Comparison of ENCODE assay signal across 32 mouse cellular contexts in the genomic region with DNA sequence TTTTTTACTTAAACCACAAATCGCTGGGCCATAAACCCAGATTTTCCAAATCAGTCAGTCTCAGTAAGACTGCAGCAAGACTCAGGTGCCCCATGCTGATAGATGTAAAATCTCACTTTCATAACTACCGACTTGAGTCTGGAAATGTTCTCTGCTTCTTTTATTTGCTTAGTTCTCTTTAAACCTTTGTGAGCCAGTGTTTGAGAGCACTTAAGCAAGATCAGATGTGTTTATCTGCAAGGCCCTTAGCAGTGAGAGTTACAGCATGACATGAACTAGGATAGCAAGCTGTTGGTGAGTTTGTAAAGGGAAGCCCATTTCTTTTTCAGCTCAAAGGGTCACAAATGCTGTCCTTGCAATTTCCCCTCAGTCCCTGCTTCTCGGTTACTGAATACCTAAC. TPM values are rescaled to one million over a fixed set of nuclear protein-coding genes. Genes with fewer than 3 reads are reported as not detected.
DNase-seq lines count a peak whose midpoint lies in the region; ATAC-seq and TF ChIP-seq lines count a peak whose summit lies in the region.
"Had no signal": no experiment of that assay in that cellular context is flagged by ENCODE, and none has a peak within 500 bp of the region (broad histone marks: within the 10 kb centered on the region; RNA-seq: fewer than 3 reads in every experiment).

No protein-coding gene starts in this region.

- H3K9me3 ChIP-seq in limb, embryonic 13.5 days, result no peaks in the 10 kb centered on the region
- H3K9me3 ChIP-seq in limb, embryonic 10.5 days (replicated peaks), result no peaks in the 10 kb centered on the region
- no peaks in the 10 kb centered on the region for H3K9me3 ChIP-seq in lung, postnatal 0 days (ENCODE audit: low read length)
- no peaks in the 10 kb centered on the region for H3K9me3 ChIP-seq in CH12.LX (replicated peaks; ENCODE audit: low read length)
- no peaks in the 10 kb centered on the region for H3K9me3 ChIP-seq in limb, embryonic 14.5 days (ENCODE audit: control insufficient read depth, low read length)
- H3K9me3 ChIP-seq: embryonic facial prominence, embryonic 10.5 days; embryonic facial prominence, embryonic 13.5 days; forebrain, embryonic 12.5 days; forebrain, embryonic 15.5 days; heart, embryonic 10.5 days; hindbrain, embryonic 10.5 days; hindbrain, embryonic 13.5 days had no signal

- 44% methylated on average over 3 of the region's 3 CpGs for WGBS in limb, embryonic 13.5 days
- WGBS in limb, embryonic 10.5 days, result 79% methylated on average over 3 of the region's 3 CpGs
- 58% methylated on average over 3 of the region's 3 CpGs for WGBS in lung, postnatal 0 days
- 45% methylated on average over 3 of the region's 3 CpGs for WGBS in limb, embryonic 14.5 days

- no peak for TF ChIP-seq RAD21 in CH12.LX (IDR thresholded peaks at IDR 0.05; ENCODE audit: low read depth, low read length)

- no peak overlapping the region for H3K4me2 ChIP-seq in limb, embryonic 13.5 days (replicated peaks)
- no peak overlapping the region for H3K4me2 ChIP-seq in lung, postnatal 0 days (replicated peaks; ENCODE audit: low read depth, low read length)
- no peak overlapping the region for H3K4me2 ChIP-seq in CH12.LX (ENCODE audit: insufficient read depth, low read depth, poor library complexity, severe bottlenecking)
- H3K4me2 ChIP-seq in limb, embryonic 14.5 days (replicated peaks; ENCODE audit: low read depth, low read length, severe bottlenecking), result no peak overlapping the region
- H3K4me2 ChIP-seq: embryonic facial prominence, embryonic 13.5 days; forebrain, embryonic 12.5 days; forebrain, embryonic 15.5 days; hindbrain, embryonic 13.5 days had no signal

- ATAC-seq in limb, embryonic 13.5 days (ENCODE audit: low FRiP score, low read depth), result no peak
- ATAC-seq in lung, postnatal 0 days, result peak; percentile 46
- no peak for ATAC-seq in limb, embryonic 14.5 days (ENCODE audit: low FRiP score, low read depth)
- ATAC-seq: activated CD4-positive, CD25-positive, alpha-beta regulatory T cell, adult 4 months; forebrain, embryonic 15.5 days; hindbrain, embryonic 16.5 days had no signal

- H3K27me3 ChIP-seq in limb, embryonic 13.5 days, result peaks cover 5% of the 10 kb centered on the region; the same call in 1 of the 2 replicates
- peaks cover 49% of the 10 kb centered on the region for H3K27me3 ChIP-seq in limb, embryonic 10.5 days (ENCODE audit: low read depth, poor library complexity, severe bottlenecking)
- peaks cover 13% of the 10 kb centered on the region for H3K27me3 ChIP-seq in lung, postnatal 0 days (replicated peaks; ENCODE audit: insufficient read depth, low read length)
- H3K27me3 ChIP-seq in CH12.LX (replicated peaks), result no peaks in the 10 kb centered on the region
- no peaks in the 10 kb centered on the region for H3K27me3 ChIP-seq in limb, embryonic 14.5 days (ENCODE audit: control insufficient read depth, insufficient read depth, low read length)
- H3K27me3 ChIP-seq: embryonic facial prominence, embryonic 13.5 days; forebrain, embryonic 12.5 days; forebrain, embryonic 15.5 days; hindbrain, embryonic 13.5 days had no signal

- no peak for TF ChIP-seq CTCF in lung, postnatal 0 days (IDR thresholded peaks at IDR 0.05)
- TF ChIP-seq CTCF in CH12.LX (conservative IDR thresholded peaks at IDR 0.05 in 1 of 2, IDR thresholded peaks at IDR 0.05 in 1 of 2; ENCODE audit: low read depth in 2 of 2, low read length in 2 of 2), result no peak

- TF ChIP-seq EP300 in lung, postnatal 0 days (IDR thresholded peaks at IDR 0.05), result no peak
- TF ChIP-seq EP300 in CH12.LX (IDR thresholded peaks at IDR 0.05; ENCODE audit: low read length), result peak; percentile 53; the same call in 1 of the 2 replicates

- H3K79me2 ChIP-seq in CH12.LX (replicated peaks; ENCODE audit: control insufficient read depth, extremely low read depth, insufficient read depth, poor library complexity, severe bottlenecking), result no peaks in the 10 kb centered on the region

- H3K4me3 ChIP-seq in limb, embryonic 13.5 days, result no peak overlapping the region
- H3K4me3 ChIP-seq in limb, embryonic 10.5 days, result no peak overlapping the region
- no peak overlapping the region for H3K4me3 ChIP-seq in lung, postnatal 0 days (ENCODE audit: low read depth, low read length)
- no peak overlapping the region for H3K4me3 ChIP-seq in CH12.LX (replicated peaks in 1 of 3; ENCODE audit: low read depth in 2 of 3, low read length in 2 of 3, poor library complexity in 1 of 3)
- H3K4me3 ChIP-seq in limb, embryonic 14.5 days (replicated peaks; ENCODE audit: low read length), result no peak overlapping the region
- H3K4me3 ChIP-seq: embryonic facial prominence, embryonic 10.5 days; embryonic facial prominence, embryonic 13.5 days; erythroblast, embryonic 14.5 days; forebrain, embryonic 12.5 days; forebrain, embryonic 15.5 days; heart, adult 2 months; heart, embryonic 10.5 days; hindbrain, embryonic 10.5 days; hindbrain, embryonic 13.5 days had no signal

- H3K4me1 ChIP-seq in limb, embryonic 13.5 days, result peaks cover 15% of the 10 kb centered on the region
- H3K4me1 ChIP-seq in limb, embryonic 10.5 days, result peaks cover 13% of the 10 kb centered on the region
- peaks cover 5% of the 10 kb centered on the region; the same call in 1 of the 2 replicates for H3K4me1 ChIP-seq in lung, postnatal 0 days (ENCODE audit: insufficient read depth, low read depth, low read length)
- H3K4me1 ChIP-seq in CH12.LX (ENCODE audit: control insufficient read depth in 1 of 2, insufficient read depth in 2 of 2), result peaks cover 8 to 38% of the 10 kb centered on the region in 2 experiments
- peaks cover 12% of the 10 kb centered on the region for H3K4me1 ChIP-seq in limb, embryonic 14.5 days (ENCODE audit: control insufficient read depth, insufficient read depth, low read length)

- no peak for DNase-seq in limb, embryonic 10.5 days (ENCODE audit: low spot score)
- peak; percentile 74 for DNase-seq in lung, postnatal 0 days (ENCODE audit: low spot score)
- DNase-seq in lung, postnatal 4 days, result no peak
- DNase-seq in CH12.LX (ENCODE audit: extremely low read depth), result no peak
- no peak for DNase-seq in limb, embryonic 14.5 days (ENCODE audit: low spot score)
- DNase-seq in kidney, adult 9 months, result no peak
- DNase-seq: adrenal gland, adult 8-10 months; adrenal gland, postnatal 25 days; B cell, adult 2 months; cerebellum, adult 11-12 months; cerebellum, adult 8-10 months; cerebellum, postnatal 10 days; cerebellum, postnatal 36 days; embryo, embryonic 11 days; gastrocnemius, postnatal 10 days; gastrocnemius, postnatal 36 days; heart, adult 2 months had no signal

- dilution Hi-C loops in CH12.LX (cut with MboI; ENCODE audit: extremely low pct_ligation_motif_present, extremely low pct_unique_long_range_greater_than_20kb, low sequenced_read_pairs), result no loop called here

- in situ Hi-C loops in CH12.LX (cut with MboI; ENCODE audit: low pct_ligation_motif_present, low pct_unique_long_range_greater_than_20kb, low sequenced_read_pairs), result no loop called here

- 0 out of 2 replicates have a peak overlapping the region, but pooled peaks have one; percentile 22 for H3K27ac ChIP-seq in limb, embryonic 13.5 days
- H3K27ac ChIP-seq in limb, embryonic 10.5 days, result no peak overlapping the region
- no peak overlapping the region for H3K27ac ChIP-seq in lung, postnatal 0 days (ENCODE audit: low read length)
- H3K27ac ChIP-seq in CH12.LX (ENCODE audit: insufficient read depth, low read depth), result no peak overlapping the region
- H3K27ac ChIP-seq in limb, embryonic 14.5 days (replicated peaks; ENCODE audit: low read depth, low read length), result 0 out of 2 replicates have a peak overlapping the region, but pooled peaks have one; percentile 33
- H3K27ac ChIP-seq: embryonic facial prominence, embryonic 10.5 days; embryonic facial prominence, embryonic 13.5 days; forebrain, embryonic 12.5 days; forebrain, embryonic 15.5 days; heart, adult 2 months; heart, embryonic 10.5 days; hindbrain, embryonic 10.5 days; hindbrain, embryonic 13.5 days had no signal

- no peaks in the 10 kb centered on the region for H3K36me3 ChIP-seq in limb, embryonic 13.5 days
- H3K36me3 ChIP-seq in limb, embryonic 10.5 days, result no peaks in the 10 kb centered on the region
- H3K36me3 ChIP-seq in lung, postnatal 0 days (ENCODE audit: insufficient read depth, low read length), result no peaks in the 10 kb centered on the region
- no peaks in the 10 kb centered on the region for H3K36me3 ChIP-seq in CH12.LX (replicated peaks in 1 of 2; ENCODE audit: control insufficient read depth in 1 of 2, insufficient read depth in 1 of 2, low read length in 1 of 2)
- no peaks in the 10 kb centered on the region for H3K36me3 ChIP-seq in limb, embryonic 14.5 days (ENCODE audit: control insufficient read depth, insufficient read depth, low read length)
- H3K36me3 ChIP-seq: embryonic facial prominence, embryonic 10.5 days; embryonic facial prominence, embryonic 13.5 days; forebrain, embryonic 12.5 days; forebrain, embryonic 15.5 days; heart, embryonic 10.5 days; hindbrain, embryonic 10.5 days; hindbrain, embryonic 13.5 days had no signal

- no peak overlapping the region for H3K9ac ChIP-seq in limb, embryonic 13.5 days
- no peak overlapping the region for H3K9ac ChIP-seq in lung, postnatal 0 days (replicated peaks; ENCODE audit: low read depth)
- H3K9ac ChIP-seq in CH12.LX (ENCODE audit: insufficient read depth, low read depth), result no peak overlapping the region
- no peak overlapping the region for H3K9ac ChIP-seq in limb, embryonic 14.5 days (ENCODE audit: low read depth, low read length, severe bottlenecking)
- H3K9ac ChIP-seq: embryonic facial prominence, embryonic 13.5 days; forebrain, embryonic 12.5 days; forebrain, embryonic 15.5 days; hindbrain, embryonic 13.5 days had no signal

- no peak for TF ChIP-seq POLR2A in CH12.LX (IDR thresholded peaks at IDR 0.05; ENCODE audit: low read depth, low read length)
- no peak for TF ChIP-seq POLR2A in limb, embryonic 14.5 days (IDR thresholded peaks at IDR 0.05; ENCODE audit: borderline replicate concordance, extremely low read depth, insufficient read depth, insufficient read length)

RNA-seq across cellular contexts. Expression of gene Hist2h4, which starts 5.9 kb away (rescaled TPM):
- 15.5 and 16.9 TPM in 2 replicates for polyA plus RNA-seq in limb, embryonic 13.5 days (2015; fragmentation: Nextera tagmentation; extraction: Ambion mirVana)
- polyA plus RNA-seq in limb, embryonic 10.5 days (2016; fragmentation: Nextera tagmentation; extraction: Ambion mirVana), result 7.7 and 9.4 TPM in 2 replicates
- polyA plus RNA-seq in lung, postnatal 0 days (2015; fragmentation: Nextera tagmentation; extraction: Ambion mirVana), result 9.7 and 9.8 TPM in 2 replicates
- total RNA-seq in CH12.LX (2012; rRNA removed), result 116 and 130 TPM in 2 replicates
- 1.0 and 2.5 TPM in 2 replicates for total RNA-seq in CH12.LX (2014; rRNA removed)
- 0.20 and 0.91 TPM in 2 replicates for polyA plus RNA-seq in CH12.LX (2012; ENCODE audit: insufficient read length, low read depth)
- polyA plus RNA-seq in limb, embryonic 14.5 days (2012; rRNA removed), result 5.9 and 6.4 TPM in 2 replicates
- polyA plus RNA-seq in limb, embryonic 14.5 days (2014; fragmentation: Nextera tagmentation; extraction: Ambion mirVana), result 8.5 and 11.1 TPM in 2 replicates

RNA-seq across cellular contexts. Expression of gene Hist2h3c1, which starts 10.7 kb away (rescaled TPM):
- 0.73 TPM in 1 of 2 replicates, not detected in the other for polyA plus RNA-seq in limb, embryonic 13.5 days (2015; fragmentation: Nextera tagmentation; extraction: Ambion mirVana)
- polyA plus RNA-seq in limb, embryonic 10.5 days (2016; fragmentation: Nextera tagmentation; extraction: Ambion mirVana), result 0.41 TPM in 1 of 2 replicates, not detected in the other
- 0.77 TPM in 1 of 2 replicates, not detected in the other for polyA plus RNA-seq in lung, postnatal 0 days (2015; fragmentation: Nextera tagmentation; extraction: Ambion mirVana)
- total RNA-seq in CH12.LX (2012; rRNA removed) (0.67 and 1.4 TPM in 2 replicates), CH12.LX (2014; rRNA removed) (1.2 and 1.4 TPM in 2 replicates)
- polyA plus RNA-seq in CH12.LX (2012; ENCODE audit: insufficient read length, low read depth), result 0.33 and 0.34 TPM in 2 replicates
- polyA plus RNA-seq in limb, embryonic 14.5 days (2012; rRNA removed), result not detected in 2 replicates
- polyA plus RNA-seq in limb, embryonic 14.5 days (2014; fragmentation: Nextera tagmentation; extraction: Ambion mirVana), result 0.66 and 2.4 TPM in 2 replicates
- total RNA-seq: adrenal gland, adult 8-10 months; adrenal gland, postnatal 25 days; gastrocnemius, postnatal 36 days; heart, adult 2 months; heart, postnatal 25 days had no signal
- polyA plus RNA-seq: activated CD4-positive, CD25-positive, alpha-beta regulatory T cell, adult 4 months; brain, embryonic 14.5 days; cortical plate, adult 2 months; embryonic facial prominence, embryonic 13.5 days; erythroblast, embryonic 14.5 days; forebrain, embryonic 12.5 days; heart, adult 2 months; heart, embryonic 14.5 days had no signal

RNA-seq across cellular contexts. Expression of gene Hist2h3b, which starts 11.3 kb away (rescaled TPM):
- polyA plus RNA-seq in limb, embryonic 13.5 days (2015; fragmentation: Nextera tagmentation; extraction: Ambion mirVana), result 85.5 and 91.9 TPM in 2 replicates
- 48.3 and 54.0 TPM in 2 replicates for polyA plus RNA-seq in limb, embryonic 10.5 days (2016; fragmentation: Nextera tagmentation; extraction: Ambion mirVana)
- polyA plus RNA-seq in lung, postnatal 0 days (2015; fragmentation: Nextera tagmentation; extraction: Ambion mirVana), result 12.5 and 12.9 TPM in 2 replicates
- total RNA-seq in CH12.LX (2012; rRNA removed) (1,287 and 1,421 TPM in 2 replicates), CH12.LX (2014; rRNA removed) (18.3 and 39.4 TPM in 2 replicates)
- 7.2 and 12.1 TPM in 2 replicates for polyA plus RNA-seq in CH12.LX (2012; ENCODE audit: insufficient read length, low read depth)
- polyA plus RNA-seq in limb, embryonic 14.5 days (2012; rRNA removed), result 85.3 and 112 TPM in 2 replicates
- polyA plus RNA-seq in limb, embryonic 14.5 days (2014; fragmentation: Nextera tagmentation; extraction: Ambion mirVana), result 63.1 and 72.3 TPM in 2 replicates

RNA-seq across cellular contexts. Expression of gene Hist2h2aa1, which starts 11.9 kb away (rescaled TPM):
- 19.0 and 30.4 TPM in 2 replicates for polyA plus RNA-seq in limb, embryonic 13.5 days (2015; fragmentation: Nextera tagmentation; extraction: Ambion mirVana)
- polyA plus RNA-seq in limb, embryonic 10.5 days (2016; fragmentation: Nextera tagmentation; extraction: Ambion mirVana), result 12.7 and 15.9 TPM in 2 replicates
- polyA plus RNA-seq in lung, postnatal 0 days (2015; fragmentation: Nextera tagmentation; extraction: Ambion mirVana), result 56.2 and 60.0 TPM in 2 replicates
- total RNA-seq in CH12.LX (2012; rRNA removed) (1,248 and 1,515 TPM in 2 replicates), CH12.LX (2014; rRNA removed) (48.1 and 113 TPM in 2 replicates)
- polyA plus RNA-seq in CH12.LX (2012; ENCODE audit: insufficient read length, low read depth), result 0.64 and 0.98 TPM in 2 replicates
- polyA plus RNA-seq in limb, embryonic 14.5 days (2012; rRNA removed), result 44.2 and 73.5 TPM in 2 replicates
- 18.1 and 21.2 TPM in 2 replicates for polyA plus RNA-seq in limb, embryonic 14.5 days (2014; fragmentation: Nextera tagmentation; extraction: Ambion mirVana)

RNA-seq across cellular contexts. Expression of gene Hist2h2bb, which starts 12.4 kb away (rescaled TPM):
- polyA plus RNA-seq in limb, embryonic 13.5 days (2015; fragmentation: Nextera tagmentation; extraction: Ambion mirVana), result 13.3 and 15.5 TPM in 2 replicates
- polyA plus RNA-seq in limb, embryonic 10.5 days (2016; fragmentation: Nextera tagmentation; extraction: Ambion mirVana), result 8.2 and 10.7 TPM in 2 replicates
- 0.48 and 2.9 TPM in 2 replicates for polyA plus RNA-seq in lung, postnatal 0 days (2015; fragmentation: Nextera tagmentation; extraction: Ambion mirVana)
- total RNA-seq in CH12.LX (2012; rRNA removed), result 2,265 and 2,866 TPM in 2 replicates
- total RNA-seq in CH12.LX (2014; rRNA removed), result 36.0 and 51.9 TPM in 2 replicates
- polyA plus RNA-seq in CH12.LX (2012; ENCODE audit: insufficient read length, low read depth), result 1.6 and 4.1 TPM in 2 replicates
- polyA plus RNA-seq in limb, embryonic 14.5 days (2012; rRNA removed), result 14.3 and 15.4 TPM in 2 replicates
- polyA plus RNA-seq in limb, embryonic 14.5 days (2014; fragmentation: Nextera tagmentation; extraction: Ambion mirVana), result 15.5 and 16.1 TPM in 2 replicates

Comparison
In these comparisons a context has a peak if more than half of its experiments do, and no peak if none do; other contexts are left out.
1. H3K27ac ChIP-seq: peak in limb, embryonic 13.5 days (single experiment) and limb, embryonic 14.5 days (single experiment); none in limb, embryonic 10.5 days (single experiment), lung, postnatal 0 days (single experiment) and CH12.LX (single experiment).